Mouse (Mus musculus) T-helper 2 cell (primary cell): Measurements from ENCODE around the gene Tmem108.

Source experiments
- in situ Hi-C: fragments of 300-600 bp; cut with MboI, MseI; formaldehyde crosslinking; loops from one replicate; pipeline ENCODE4 v1.15.1; 2025; ENCODE audit warnings: high pct_unique_total_duplicates

Tmem108 gene

GRCm38 (mm10) chr9:103639413-103639812, 122.2 kb downstream of the Tmem108 start:
- in situ Hi-C loops: no loop called here

GRCm38 (mm10) chr9:103637451-103637850, 124.2 kb downstream of the Tmem108 start:
- in situ Hi-C loops: no loop called here

GRCm38 (mm10) chr9:103636847-103637246, 124.8 kb downstream of the Tmem108 start:
- in situ Hi-C loops: no loop called here

GRCm38 (mm10) chr9:103628861-103629469, 132.7 kb downstream of the Tmem108 start:
- in situ Hi-C loops: no loop called here

- in situ Hi-C loops: no loop called here
Observed at GRCm38 (mm10) chr9:103627404-103627900, 134.2 kb downstream of the Tmem108 start.

GRCm38 (mm10) chr9:103626156-103626555, 135.5 kb downstream of the Tmem108 start:
- in situ Hi-C loops: no loop called here

GRCm38 (mm10) chr9:103624649-103625048, 137.0 kb downstream of the Tmem108 start:
- in situ Hi-C loops: loop anchor here (5.0 kb wide), 1 partner anchor 373 kb away; no protein-coding TSS in a partner anchor

GRCm38 (mm10) chr9:103623560-103624316, 137.9 kb downstream of the Tmem108 start:
- in situ Hi-C loops: loop anchor here (5.0 kb wide), 1 partner anchor 374 kb away; no protein-coding TSS in a partner anchor

GRCm38 (mm10) chr9:103622988-103623387, 138.6 kb downstream of the Tmem108 start:
- in situ Hi-C loops: loop anchor here (5.0 kb wide), 1 partner anchor 374 kb away; no protein-coding TSS in a partner anchor

- in situ Hi-C loops: loop anchor here (5.0 kb wide), 1 partner anchor 375 kb away; no protein-coding TSS in a partner anchor
Observed at GRCm38 (mm10) chr9:103621870-103622269, 139.8 kb downstream of the Tmem108 start.

- in situ Hi-C loops: loop anchor here (5.0 kb wide), 1 partner anchor 377 kb away; no protein-coding TSS in a partner anchor
Observed at GRCm38 (mm10) chr9:103620517-103621212, 141.0 kb downstream of the Tmem108 start.

GRCm38 (mm10) chr9:103614260-103614659, 147.4 kb downstream of the Tmem108 start:
- in situ Hi-C loops: no loop called here

GRCm38 (mm10) chr9:103608161-103609058, 153.2 kb downstream of the Tmem108 start:
- in situ Hi-C loops: loop anchor here (10.0 kb wide), 1 partner anchor 114 kb away; no protein-coding TSS in a partner anchor

- in situ Hi-C loops: loop anchor here (10.0 kb wide), 1 partner anchor 111 kb away; no protein-coding TSS in a partner anchor
Observed at GRCm38 (mm10) chr9:103606056-103606455, 155.6 kb downstream of the Tmem108 start.

- in situ Hi-C loops: loop anchor here (10.0 kb wide), 1 partner anchor 109 kb away; no protein-coding TSS in a partner anchor
Observed at GRCm38 (mm10) chr9:103603792-103604191, 157.8 kb downstream of the Tmem108 start.

GRCm38 (mm10) chr9:103601878-103602277, 159.8 kb downstream of the Tmem108 start:
- in situ Hi-C loops: loop anchor here (10.0 kb wide), 1 partner anchor 107 kb away; no protein-coding TSS in a partner anchor

- in situ Hi-C loops: loop anchor here (10.0 kb wide), 1 partner anchor 106 kb away; no protein-coding TSS in a partner anchor
Observed at GRCm38 (mm10) chr9:103600834-103601233, 160.8 kb downstream of the Tmem108 start.

- in situ Hi-C loops: loop anchor here (10.0 kb wide), 1 partner anchor 105 kb away; no protein-coding TSS in a partner anchor
Observed at GRCm38 (mm10) chr9:103599908-103600307, 161.7 kb downstream of the Tmem108 start.

- in situ Hi-C loops: no loop called here
Observed at GRCm38 (mm10) chr9:103597861-103598260, 163.8 kb downstream of the Tmem108 start.

- in situ Hi-C loops: no loop called here
Observed at GRCm38 (mm10) chr9:103595190-103595837, 166.3 kb downstream of the Tmem108 start.
